10 mouse cellular contexts compared by ENCODE assay signal in the genomic region with DNA sequence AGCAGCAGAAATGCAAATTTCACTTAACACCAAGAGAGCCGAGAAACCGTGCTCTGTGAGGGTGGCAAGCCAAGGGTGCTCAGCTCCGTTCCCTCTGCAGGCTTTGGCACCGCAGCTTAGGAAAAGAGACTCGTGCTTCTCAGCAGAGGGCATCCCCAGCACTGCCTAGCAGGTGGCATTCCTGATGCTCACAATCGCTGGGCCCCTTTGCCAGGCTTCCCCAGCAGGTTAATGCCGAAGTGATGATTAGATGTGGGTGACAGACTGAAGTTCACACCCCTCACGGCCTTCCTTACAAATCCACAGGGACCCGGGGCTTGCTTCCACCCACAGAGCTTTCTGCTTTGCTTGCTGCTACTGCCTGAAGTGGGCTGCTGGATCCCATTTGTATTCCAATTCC.
DNase-seq lines count a peak whose midpoint lies in the region; ATAC-seq and TF ChIP-seq lines count a peak whose summit lies in the region.
"Had no signal": no experiment of that assay in that cellular context is flagged by ENCODE, and none has a peak within 500 bp of the region (broad histone marks: within the 10 kb centered on the region; RNA-seq: fewer than 3 reads in every experiment).

No protein-coding gene starts in this region.

- H3K36me3 ChIP-seq in E14TG2a.4 (ENCODE audit: insufficient read depth, low read length) = no peaks in the 10 kb centered on the region

- ATAC-seq in cerebellum, adult (ENCODE audit: insufficient number of reproducible peaks, low FRiP score, low TSS enrichment) = no peak
- no peak for ATAC-seq in erythroid progenitor cell, adult 5-6 weeks (replicated peaks; ENCODE audit: low FRiP score, poor library complexity, severe bottlenecking)

- no peaks in the 10 kb centered on the region for H3K27me3 ChIP-seq in E14TG2a.4 (ENCODE audit: insufficient read depth, low read length)

- 0 out of 2 replicates have a peak, but pooled peaks cover 3% of the 10 kb centered on the region for H3K9me3 ChIP-seq in E14TG2a.4 (ENCODE audit: low read length)

- peak overlapping the region; percentile 37 for H3K4me3 ChIP-seq in E14TG2a.4 (replicated peaks; ENCODE audit: low read length)

- H3K4me1 ChIP-seq in E14TG2a.4 (replicated peaks; ENCODE audit: low read depth, low read length) = peaks cover 30% of the 10 kb centered on the region

- peak; percentile 42 to 54 for DNase-seq in cerebellum, postnatal 25 days
- peak; percentile 37 to 43 for DNase-seq in frontal cortex, postnatal 10 days (ENCODE audit: low spot score in 2 of 2)
- peak; percentile 43 to 57 for DNase-seq in left cerebral cortex, adult 8-10 months (ENCODE audit: low spot score in 2 of 2)
- no peak for DNase-seq in thymus, postnatal 10 days (ENCODE audit: low spot score in 2 of 2)
- DNase-seq in kidney, postnatal 4 days = no peak
- DNase-seq: B cell, adult 2 months; gastrocnemius, postnatal 25 days had no signal

- no peak for TF ChIP-seq CTCF in E14TG2a.4 (conservative IDR thresholded peaks at IDR 0.05; ENCODE audit: low read length)

Comparison
In these comparisons a context has a peak if more than half of its experiments do, and no peak if none do; other contexts are left out.
1. DNase-seq: peak in cerebellum, postnatal 25 days (2 of 2), frontal cortex, postnatal 10 days (2 of 2) and left cerebral cortex, adult 8-10 months (2 of 2); none in thymus, postnatal 10 days (0 of 2) and kidney, postnatal 4 days (0 of 2).